Mouse (Mus musculus): ENCODE measurements around the gene Plin2. TPM values are rescaled to one million over a fixed set of nuclear protein-coding genes. Genes with fewer than 3 reads are reported as not detected.

Plin2 gene
- polyA plus RNA-seq, 1 experiment from 2014 or later: 64.5 TPM

DNA sequence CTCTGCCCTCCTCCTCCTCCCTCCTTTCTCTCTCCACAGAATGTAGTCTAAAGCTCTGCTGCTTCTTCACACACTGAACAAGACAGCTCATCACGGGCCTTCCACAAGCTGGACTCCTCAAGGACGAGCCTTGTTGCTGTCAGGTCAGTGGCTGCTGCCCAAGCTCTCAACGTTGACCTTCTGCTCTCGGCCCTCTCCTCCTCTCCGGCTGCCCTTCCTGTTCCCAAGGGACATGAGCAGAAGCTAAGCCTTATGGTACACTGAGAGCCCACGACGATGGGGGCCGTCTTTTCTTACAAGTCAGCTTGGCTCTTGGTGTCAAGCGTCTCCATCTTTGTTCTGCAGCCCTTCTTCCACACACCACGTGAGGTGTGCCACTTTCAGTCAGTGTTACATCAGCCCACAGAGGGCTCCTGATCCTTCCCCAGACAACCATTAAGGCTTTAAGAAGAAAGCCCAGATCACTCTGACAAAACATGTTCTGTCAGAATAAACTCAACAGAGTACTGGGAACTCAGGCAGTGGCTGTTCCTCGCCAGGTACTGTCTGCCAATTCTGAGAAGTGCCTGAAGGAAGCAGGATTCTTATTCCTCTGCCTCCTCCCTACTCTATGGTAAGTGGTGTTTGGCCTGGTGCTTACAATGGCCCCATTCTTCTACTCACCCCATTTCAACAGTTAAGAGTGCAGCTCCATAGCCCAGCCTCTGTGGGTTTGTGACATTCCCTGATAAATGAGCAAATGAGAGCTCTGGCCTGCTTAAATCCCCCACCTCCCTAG lies 15.6 kb upstream of the Plin2 start:
- Histone ChIP-seq H3K4me3 (replicated peaks; ENCODE audit: low read depth, low read length) (no peak overlapping the region), H3K4me2 (ENCODE audit: low read length) (no peak overlapping the region), H3K9me3 (replicated peaks; ENCODE audit: low read length) (no peaks in the 10 kb centered on the region), H3K27ac (no peak overlapping the region), H3K36me3 (ENCODE audit: insufficient read depth, low read length) (no peaks in the 10 kb centered on the region), H3K4me1 (replicated peaks; ENCODE audit: insufficient read depth, low read length) (no peaks in the 10 kb centered on the region), H3K27me3 (ENCODE audit: insufficient read depth, low read length) (no peaks in the 10 kb centered on the region), H3K9ac (ENCODE audit: low read depth, low read length) (no peak overlapping the region)
- DNase-seq (ENCODE audit: low spot score) (no peak), ATAC-seq (replicated peaks; ENCODE audit: low FRiP score, low read depth) (no peak)
- WGBS: 56% methylated on average over 11 of the region's 11 CpGs
- TF ChIP-seq CTCF (IDR thresholded peaks at IDR 0.05; ENCODE audit: low read depth): no peak

DNA sequence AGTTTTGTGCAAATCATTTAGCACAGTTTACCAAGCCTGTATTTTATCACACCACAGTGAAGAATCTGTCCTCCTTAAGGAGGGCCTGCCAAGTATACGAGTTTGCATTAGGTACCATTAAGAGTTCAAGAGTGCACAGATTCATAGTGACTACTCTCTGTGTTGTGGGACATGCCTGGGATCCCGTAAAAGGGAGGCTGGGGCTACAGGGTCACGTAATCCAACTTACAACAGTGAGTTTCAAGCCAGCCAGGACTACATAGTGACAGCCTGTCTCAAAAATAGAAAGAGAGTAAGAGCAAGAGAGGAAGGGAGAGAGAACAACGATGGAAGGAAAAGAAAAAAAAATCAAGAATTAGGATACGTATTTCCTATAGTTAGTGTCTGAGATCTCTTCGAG lies 14.9 kb upstream of the Plin2 start:
- ATAC-seq (replicated peaks; ENCODE audit: low FRiP score, low read depth): no peak

DNA sequence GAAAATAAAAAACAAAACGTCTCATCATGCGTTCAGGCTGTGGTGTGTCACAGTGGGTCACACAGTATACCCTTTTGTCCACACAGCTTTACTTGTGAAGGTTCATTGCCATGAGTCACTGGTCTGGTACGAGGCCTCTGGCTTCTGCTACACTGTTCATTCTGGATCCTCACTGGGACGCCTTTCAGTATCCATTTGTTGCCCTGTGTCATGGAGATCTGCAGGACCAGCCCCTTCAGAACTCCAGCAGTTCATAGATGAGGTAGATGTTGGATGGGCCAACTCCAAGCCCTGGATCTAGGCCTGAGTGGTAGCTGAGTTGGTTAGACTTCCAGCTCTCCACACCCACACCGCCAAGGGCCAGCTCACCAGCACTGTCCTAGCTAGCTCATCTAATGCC lies 13.9 kb upstream of the Plin2 start:
- Histone ChIP-seq H3K4me3 (replicated peaks; ENCODE audit: low read depth, low read length) (no peak overlapping the region), H3K36me3 (ENCODE audit: insufficient read depth, low read length) (no peaks in the 10 kb centered on the region), H3K4me1 (replicated peaks; ENCODE audit: insufficient read depth, low read length) (no peaks in the 10 kb centered on the region), H3K27ac (no peak overlapping the region), H3K9me3 (replicated peaks; ENCODE audit: low read length) (no peaks in the 10 kb centered on the region), H3K4me2 (ENCODE audit: low read length) (no peak overlapping the region), H3K27me3 (ENCODE audit: insufficient read depth, low read length) (no peaks in the 10 kb centered on the region), H3K9ac (ENCODE audit: low read depth, low read length) (no peak overlapping the region)
- WGBS: 85% methylated on average over 5 of the region's 5 CpGs
- no peak for ATAC-seq (replicated peaks; ENCODE audit: low FRiP score, low read depth)
- DNase-seq (ENCODE audit: low spot score): no peak
- no peak for TF ChIP-seq CTCF (IDR thresholded peaks at IDR 0.05; ENCODE audit: low read depth)

More for the DNA sequence above, 14.9 kb upstream of the Plin2 start:
- H3K36me3 ChIP-seq (ENCODE audit: insufficient read depth, low read length): no peaks in the 10 kb centered on the region
- H3K27ac ChIP-seq: no peak overlapping the region
- no peak overlapping the region for H3K9ac ChIP-seq (ENCODE audit: low read depth, low read length)
- no peak overlapping the region for H3K4me3 ChIP-seq (replicated peaks; ENCODE audit: low read depth, low read length)
- H3K4me2 ChIP-seq (ENCODE audit: low read length): no peak overlapping the region
- no peaks in the 10 kb centered on the region for H3K9me3 ChIP-seq (replicated peaks; ENCODE audit: low read length)
- no peak for DNase-seq (ENCODE audit: low spot score)
- no peaks in the 10 kb centered on the region for H3K27me3 ChIP-seq (ENCODE audit: insufficient read depth, low read length)
- TF ChIP-seq CTCF (IDR thresholded peaks at IDR 0.05; ENCODE audit: low read depth): no peak
- no peaks in the 10 kb centered on the region for H3K4me1 ChIP-seq (replicated peaks; ENCODE audit: insufficient read depth, low read length)
- 70% methylated on average over 6 of the region's 6 CpGs for WGBS

DNA sequence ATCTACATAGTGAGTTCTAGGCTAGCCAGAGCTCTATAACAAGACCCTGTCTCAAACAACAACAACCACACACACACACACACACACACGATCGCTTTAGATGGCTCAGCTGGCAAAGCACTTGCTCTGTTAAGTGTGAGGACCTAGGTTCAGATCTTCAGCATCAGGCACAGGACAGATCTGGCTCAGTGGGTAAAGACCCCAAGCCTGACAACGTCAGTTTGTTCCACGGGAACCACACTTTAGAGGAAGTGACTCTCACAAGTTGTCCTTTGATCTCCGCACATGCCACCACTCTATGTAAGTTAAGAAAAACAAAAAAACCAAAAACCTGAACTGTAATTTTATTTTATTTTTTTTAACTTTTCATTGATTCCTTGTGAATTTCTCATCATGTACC lies 13.4 kb upstream of the Plin2 start:
- no peak for DNase-seq (ENCODE audit: low spot score)

DNA sequence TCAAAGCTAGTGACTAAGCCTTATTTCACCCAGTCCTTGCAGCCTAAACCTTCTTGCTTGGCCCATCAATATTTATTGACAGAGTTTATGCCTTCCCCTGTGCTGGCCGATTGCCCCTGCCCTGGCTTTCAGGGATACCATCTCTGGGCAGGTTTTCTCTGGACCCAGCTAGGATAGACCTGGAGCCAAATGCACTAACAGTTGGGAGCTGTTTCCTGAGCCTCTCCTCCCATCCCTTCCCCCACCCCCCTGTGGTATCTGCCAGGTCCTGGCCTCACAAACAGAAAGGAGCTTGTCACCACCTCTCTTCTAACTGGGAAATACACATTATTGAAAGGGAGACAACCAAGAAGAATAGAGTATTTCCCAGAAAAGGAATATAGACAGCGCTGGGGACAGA lies 12.0 kb upstream of the Plin2 start:
- no peak overlapping the region for H3K27ac ChIP-seq
- ATAC-seq (replicated peaks; ENCODE audit: low FRiP score, low read depth): no peak
- no peaks in the 10 kb centered on the region for H3K9me3 ChIP-seq (replicated peaks; ENCODE audit: low read length)
- H3K4me3 ChIP-seq (replicated peaks; ENCODE audit: low read depth, low read length): no peak overlapping the region
- 73% methylated on average over 2 of the region's 2 CpGs for WGBS
- no peak for TF ChIP-seq CTCF (IDR thresholded peaks at IDR 0.05; ENCODE audit: low read depth)
- H3K27me3 ChIP-seq (ENCODE audit: insufficient read depth, low read length): no peaks in the 10 kb centered on the region
- no peak overlapping the region for H3K9ac ChIP-seq (ENCODE audit: low read depth, low read length)
- no peaks in the 10 kb centered on the region for H3K4me1 ChIP-seq (replicated peaks; ENCODE audit: insufficient read depth, low read length)
- DNase-seq (ENCODE audit: low spot score): no peak
- no peaks in the 10 kb centered on the region for H3K36me3 ChIP-seq (ENCODE audit: insufficient read depth, low read length)
- no peak overlapping the region for H3K4me2 ChIP-seq (ENCODE audit: low read length)

More for the DNA sequence above, 13.4 kb upstream of the Plin2 start:
- no peaks in the 10 kb centered on the region for H3K4me1 ChIP-seq (replicated peaks; ENCODE audit: insufficient read depth, low read length)
- no peak overlapping the region for H3K9ac ChIP-seq (ENCODE audit: low read depth, low read length)
- WGBS: 87% methylated on average over 5 of the region's 5 CpGs
- H3K4me3 ChIP-seq (replicated peaks; ENCODE audit: low read depth, low read length): no peak overlapping the region
- H3K27me3 ChIP-seq (ENCODE audit: insufficient read depth, low read length): no peaks in the 10 kb centered on the region
- TF ChIP-seq CTCF (IDR thresholded peaks at IDR 0.05; ENCODE audit: low read depth): no peak
- no peak for ATAC-seq (replicated peaks; ENCODE audit: low FRiP score, low read depth)
- H3K27ac ChIP-seq: no peak overlapping the region
- no peaks in the 10 kb centered on the region for H3K9me3 ChIP-seq (replicated peaks; ENCODE audit: low read length)
- no peaks in the 10 kb centered on the region for H3K36me3 ChIP-seq (ENCODE audit: insufficient read depth, low read length)
- H3K4me2 ChIP-seq (ENCODE audit: low read length): no peak overlapping the region

DNA sequence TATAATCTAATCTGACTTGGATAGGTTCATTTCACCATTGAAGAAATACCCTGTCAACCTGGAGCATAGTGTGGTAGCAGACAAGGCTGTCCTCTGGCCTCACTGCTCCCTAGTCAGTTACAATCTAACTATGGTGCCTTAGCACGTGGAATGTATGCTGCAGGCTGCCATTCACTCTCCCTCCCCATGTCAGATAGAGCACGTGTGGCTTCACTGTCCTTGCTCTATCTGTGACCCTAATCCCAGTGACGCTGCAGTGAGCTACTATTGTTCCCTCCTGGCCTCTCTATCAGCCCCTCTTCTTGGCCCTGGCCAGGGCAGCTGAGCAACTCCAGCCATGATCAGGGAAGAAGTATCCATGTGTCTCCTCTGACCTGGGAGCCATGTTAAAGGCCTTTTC lies 11.6 kb upstream of the Plin2 start:
- no peak overlapping the region for H3K4me2 ChIP-seq (ENCODE audit: low read length)
- TF ChIP-seq CTCF (IDR thresholded peaks at IDR 0.05; ENCODE audit: low read depth): no peak
- H3K4me3 ChIP-seq (replicated peaks; ENCODE audit: low read depth, low read length): no peak overlapping the region
- H3K27ac ChIP-seq: no peak overlapping the region
- H3K9me3 ChIP-seq (replicated peaks; ENCODE audit: low read length): no peaks in the 10 kb centered on the region
- DNase-seq (ENCODE audit: low spot score): no peak
- H3K27me3 ChIP-seq (ENCODE audit: insufficient read depth, low read length): no peaks in the 10 kb centered on the region
- H3K4me1 ChIP-seq (replicated peaks; ENCODE audit: insufficient read depth, low read length): no peaks in the 10 kb centered on the region
- no peak for ATAC-seq (replicated peaks; ENCODE audit: low FRiP score, low read depth)
- no peaks in the 10 kb centered on the region for H3K36me3 ChIP-seq (ENCODE audit: insufficient read depth, low read length)
- H3K9ac ChIP-seq (ENCODE audit: low read depth, low read length): no peak overlapping the region
- 40% methylated on average over 3 of the region's 3 CpGs for WGBS

DNA sequence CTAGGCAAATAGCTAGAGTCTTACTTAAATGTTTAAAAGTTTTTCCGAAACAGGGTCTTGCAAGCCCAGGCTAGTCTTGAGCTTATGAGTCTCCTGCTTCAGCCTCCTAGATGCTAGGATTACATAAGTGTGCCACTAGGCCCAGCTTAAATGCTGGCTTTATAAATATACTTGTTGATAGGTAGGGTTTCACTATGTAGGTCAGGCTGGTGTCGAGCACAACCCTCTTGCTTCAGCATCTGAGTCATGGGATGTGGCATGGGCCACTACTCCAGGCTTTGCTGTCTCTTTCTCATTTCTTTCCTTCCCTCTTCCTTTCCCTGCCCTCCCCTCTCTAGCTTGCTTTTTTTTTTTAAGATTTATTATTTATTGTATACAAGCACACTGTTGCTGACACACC lies 9.8 kb upstream of the Plin2 start:
- WGBS: 92% methylated on average over 2 of the region's 2 CpGs
- H3K4me1 ChIP-seq (replicated peaks; ENCODE audit: insufficient read depth, low read length): no peaks in the 10 kb centered on the region
- no peak overlapping the region for H3K27ac ChIP-seq
- ATAC-seq (replicated peaks; ENCODE audit: low FRiP score, low read depth): no peak
- TF ChIP-seq CTCF (IDR thresholded peaks at IDR 0.05; ENCODE audit: low read depth): no peak
- no peak for DNase-seq (ENCODE audit: low spot score)
- no peak overlapping the region for H3K4me2 ChIP-seq (ENCODE audit: low read length)
- H3K9ac ChIP-seq (ENCODE audit: low read depth, low read length): no peak overlapping the region
- H3K9me3 ChIP-seq (replicated peaks; ENCODE audit: low read length): no peaks in the 10 kb centered on the region
- no peak overlapping the region for H3K4me3 ChIP-seq (replicated peaks; ENCODE audit: low read depth, low read length)
- no peaks in the 10 kb centered on the region for H3K27me3 ChIP-seq (ENCODE audit: insufficient read depth, low read length)
- no peaks in the 10 kb centered on the region for H3K36me3 ChIP-seq (ENCODE audit: insufficient read depth, low read length)
